Mouse (Mus musculus) monocyte, adult 2 months (primary cell): ENCODE results near the gene Tulp3.

Experiments
- DNase-seq, 2 experiments: peaks; one replicate each; pipeline ENCODE4 v3.0.0; 2022; ENCODE audit warnings: low spot score in 2 of 2, low read depth in 1 of 2

Tulp3 gene

GRCm38 (mm10) chr6:128299292-128300133 is 56.1 kb downstream of the Tulp3 start:
- DNase-seq = no peak

GRCm38 (mm10) chr6:128298246-128298645 is 57.4 kb downstream of the Tulp3 start:
- no peak for DNase-seq

- no peak for DNase-seq
Measured at GRCm38 (mm10) chr6:128296750-128297393, 58.8 kb downstream of the Tulp3 start.

DNA sequence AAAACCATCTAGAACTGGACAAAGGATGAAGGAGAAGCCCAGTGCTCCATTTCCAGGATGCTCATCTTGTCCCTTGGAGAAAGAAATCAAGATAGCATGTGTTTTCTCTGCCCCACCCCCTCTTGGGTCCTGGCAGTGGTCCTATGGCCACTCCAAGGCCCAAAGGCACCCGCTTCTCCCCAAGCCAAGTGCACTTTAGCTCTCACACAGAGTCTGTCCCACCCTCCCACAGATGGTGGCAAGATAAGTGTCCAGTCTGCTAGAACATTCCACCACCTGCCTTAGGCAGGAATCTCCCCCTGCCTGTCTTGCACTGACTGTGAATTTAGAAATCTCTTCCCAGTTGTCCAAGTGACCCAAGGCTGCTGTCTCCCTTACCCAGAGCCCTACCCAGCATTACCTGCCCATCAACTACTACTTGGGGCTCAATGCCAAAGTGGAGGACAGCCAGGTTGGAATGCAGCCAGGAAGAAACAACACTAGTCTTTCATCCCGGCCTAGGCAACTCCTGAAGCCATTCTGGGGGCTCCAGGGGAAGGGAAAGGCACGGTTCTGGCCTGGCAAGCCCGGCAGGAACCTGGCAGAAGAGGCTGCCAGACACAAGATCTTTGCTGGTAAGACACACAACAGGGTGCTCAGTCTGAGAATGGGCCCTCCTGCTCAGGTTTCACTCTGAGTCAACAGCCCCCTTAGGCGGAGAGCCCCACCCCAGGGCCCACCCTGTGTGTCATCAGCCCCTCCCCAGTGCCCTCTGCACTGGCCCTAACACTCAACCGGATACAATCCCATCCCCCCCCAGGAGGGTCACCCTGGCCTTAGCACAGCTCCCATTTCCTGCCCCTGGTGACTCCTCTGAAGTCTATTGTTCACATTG is 59.5 kb downstream of the Tulp3 start:
- DNase-seq = no peak

- DNase-seq = no peak
Measured at GRCm38 (mm10) chr6:128291284-128291683, 64.4 kb downstream of the Tulp3 start.

GRCm38 (mm10) chr6:128288681-128289080 is 67.0 kb downstream of the Tulp3 start:
- DNase-seq = no peak

DNA sequence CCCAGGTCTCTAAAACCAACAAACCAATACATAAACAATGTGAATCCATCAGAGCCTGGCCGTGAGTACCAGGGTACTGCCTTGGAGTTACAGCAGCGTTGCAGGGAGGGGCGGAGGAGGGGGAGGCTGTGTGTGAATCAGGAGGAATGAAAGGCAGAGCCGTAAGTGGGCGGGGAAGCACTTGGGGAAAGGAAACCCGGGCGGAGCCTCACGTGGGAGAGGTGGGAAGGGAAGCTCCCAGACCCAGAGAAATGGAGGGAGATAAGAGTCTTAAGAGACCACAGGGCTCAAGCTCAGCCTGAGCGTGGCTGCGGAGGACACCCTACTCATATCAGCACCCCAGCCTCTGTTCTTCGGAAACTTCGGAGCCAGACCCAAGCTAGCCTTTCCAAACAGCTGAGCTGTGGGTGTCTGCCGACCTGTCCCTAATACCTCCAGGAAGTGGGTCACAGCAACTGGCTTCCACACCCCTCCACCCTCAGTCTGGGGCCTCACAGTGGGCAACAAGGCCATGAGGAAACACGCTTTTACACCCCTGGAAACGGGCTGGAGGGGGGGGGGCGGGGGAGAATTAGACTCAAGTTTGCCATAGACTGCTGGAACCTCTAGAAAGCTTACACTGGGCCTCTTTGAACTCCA is 69.7 kb downstream of the Tulp3 start:
- no peak for DNase-seq

- DNase-seq = no peak
Measured at GRCm38 (mm10) chr6:128282126-128282525, 73.5 kb downstream of the Tulp3 start.

GRCm38 (mm10) chr6:128280472-128281145 is 75.0 kb downstream of the Tulp3 start:
- no peak for DNase-seq

GRCm38 (mm10) chr6:128279608-128280007 is 76.0 kb downstream of the Tulp3 start:
- DNase-seq = no peak

GRCm38 (mm10) chr6:128279099-128279498 is 76.6 kb downstream of the Tulp3 start:
- no peak for DNase-seq

DNA sequence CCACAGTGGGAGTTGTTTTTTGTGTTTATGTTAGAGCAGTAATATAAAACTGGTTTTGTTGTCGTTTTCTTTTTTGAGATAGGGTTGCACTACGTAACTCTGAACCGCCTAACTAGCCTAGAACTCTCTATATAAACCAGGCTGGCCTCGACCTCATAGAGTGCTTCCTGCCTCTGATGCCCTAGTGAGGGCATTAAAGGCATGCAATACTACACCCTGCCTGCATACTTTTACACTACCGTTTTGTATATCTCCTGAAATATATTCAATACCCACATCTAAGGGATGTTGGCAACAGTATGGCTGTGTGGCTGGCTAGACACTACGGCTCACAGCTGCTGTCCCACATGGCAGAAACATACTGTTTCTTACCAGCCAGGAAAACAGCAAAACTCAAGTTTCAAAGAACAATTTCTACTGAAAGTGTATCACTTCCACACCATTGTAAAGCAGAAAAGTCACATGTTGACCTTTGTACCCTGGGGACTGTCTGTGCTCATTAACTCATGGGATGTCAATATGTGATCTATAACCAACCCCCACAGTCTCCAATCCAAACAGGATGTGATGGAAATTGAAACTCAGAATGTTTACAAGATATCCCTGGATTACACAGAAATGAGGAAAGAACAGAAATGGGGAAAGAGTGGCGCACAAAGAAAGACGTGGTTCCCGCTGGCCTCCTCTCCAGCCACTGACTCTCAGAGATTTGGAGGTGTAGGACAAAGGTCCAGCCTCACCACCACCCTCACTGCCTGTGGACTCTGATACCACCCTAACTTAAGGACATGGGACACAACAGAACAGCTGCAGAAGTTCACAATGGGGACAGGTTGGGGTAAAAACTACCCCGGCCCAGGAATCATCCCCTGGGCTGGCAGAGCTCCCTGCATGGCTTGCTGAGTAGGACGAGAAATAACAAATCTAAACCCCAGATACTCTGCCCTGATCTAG is 78.2 kb downstream of the Tulp3 start:
- DNase-seq = no peak

DNA sequence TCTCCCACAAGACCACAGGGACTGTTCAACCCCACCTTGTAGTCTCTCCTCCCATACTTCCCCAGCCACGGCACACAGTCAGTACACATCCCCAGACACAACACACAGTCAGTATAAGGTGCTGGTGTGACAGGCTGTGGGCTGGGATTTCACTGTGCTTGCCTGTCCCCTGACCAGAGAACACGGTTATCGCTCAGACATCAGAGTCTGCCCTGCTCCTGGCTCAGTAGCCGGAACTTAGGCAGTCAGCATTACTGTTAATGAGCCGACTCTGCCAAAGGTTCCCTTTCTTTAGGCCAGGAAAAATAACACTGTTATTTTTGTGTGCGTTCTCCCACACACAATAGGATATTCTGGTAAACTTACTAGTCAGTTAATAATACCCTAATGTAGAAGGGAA is 79.3 kb downstream of the Tulp3 start:
- DNase-seq = no peak

DNA sequence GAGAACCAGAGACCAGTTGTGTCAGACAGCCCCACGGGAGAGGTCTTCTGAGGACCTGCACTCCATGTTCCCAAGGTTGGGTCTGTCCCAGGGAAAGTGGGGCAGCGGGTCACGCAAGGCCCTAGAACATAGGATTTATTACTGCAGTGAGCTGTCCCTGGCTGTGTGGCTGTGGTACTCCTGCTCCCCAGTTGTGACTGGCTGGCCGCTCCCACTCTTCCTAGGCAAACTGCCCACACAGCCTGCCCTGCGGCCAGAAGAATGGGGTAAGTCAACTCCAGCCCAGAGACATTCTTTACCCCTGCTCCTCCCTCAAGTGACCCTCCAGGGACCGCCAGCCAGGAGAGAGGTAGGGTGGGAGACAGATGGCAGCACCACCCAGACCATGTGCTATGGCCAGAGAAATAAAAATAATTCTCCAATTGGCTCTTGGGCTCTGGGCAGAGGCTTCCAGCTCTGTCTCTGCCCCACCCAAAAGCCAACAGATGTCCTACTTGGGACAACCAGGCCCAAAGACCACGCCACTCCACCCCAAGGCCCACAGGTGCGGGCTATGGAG is 80.1 kb downstream of the Tulp3 start:
- no peak for DNase-seq

DNA sequence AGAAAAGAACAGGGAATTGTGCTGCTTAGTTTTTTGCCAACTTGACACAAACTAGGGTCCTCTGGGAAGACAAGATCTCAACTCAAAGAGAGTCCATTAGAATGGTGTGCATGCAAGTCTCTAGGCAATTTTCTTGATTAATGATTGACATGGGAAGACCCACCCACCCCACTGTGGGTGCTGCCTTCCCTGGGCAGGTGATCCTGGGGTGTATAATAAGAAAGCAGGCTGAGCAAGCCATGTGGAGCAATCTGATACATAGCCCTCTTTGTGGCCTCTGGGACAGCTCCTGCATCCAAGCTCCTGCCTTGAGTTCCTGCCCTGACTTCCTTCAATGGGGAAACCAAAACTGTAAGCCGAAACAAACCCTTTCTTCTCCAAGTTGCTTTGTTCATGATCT is 82.1 kb downstream of the Tulp3 start:
- no peak for DNase-seq

- no peak for DNase-seq
Measured at GRCm38 (mm10) chr6:128272754-128273153, 82.9 kb downstream of the Tulp3 start.
